Mouse (Mus musculus): ENCODE measurements around the gene Nup205. TPM values are rescaled to one million over a fixed set of nuclear protein-coding genes. Genes with fewer than 3 reads are reported as not detected.

Nup205 gene
- polyA plus RNA-seq, 1 experiment from 2014 or later = 48.8 TPM

- Histone ChIP-seq H3K27ac (ENCODE audit: low read depth) (no peak overlapping the region), H3K4me1 (replicated peaks; ENCODE audit: control insufficient read depth, insufficient read depth, low read length) (0 out of 2 replicates have a peak, but pooled peaks cover 4% of the 10 kb centered on the region), H3K27me3 (replicated peaks; ENCODE audit: control insufficient read depth, insufficient read depth, low read length) (no peaks in the 10 kb centered on the region), H3K36me3 (ENCODE audit: control insufficient read depth, insufficient read depth, low read length) (no peaks in the 10 kb centered on the region), H3K9ac (ENCODE audit: low read length) (no peak overlapping the region), H3K9me3 (ENCODE audit: control insufficient read depth, low read length) (no peaks in the 10 kb centered on the region), H3K4me2 (ENCODE audit: low read length) (no peak overlapping the region), H3K4me3 (ENCODE audit: low read depth, low read length) (no peak overlapping the region)
- DNase-seq (ENCODE audit: low spot score) (no peak), ATAC-seq (replicated peaks; ENCODE audit: low FRiP score, low TSS enrichment, low read depth) (no peak)
- WGBS = 94% methylated on average over 13 of the region's 13 CpGs
Observed at GRCm38 (mm10) chr6:35268711-35269110, 91.5 kb downstream of the Nup205 start.

- no peak for ATAC-seq (replicated peaks; ENCODE audit: low FRiP score, low TSS enrichment, low read depth)
- no peaks in the 10 kb centered on the region for H3K9me3 ChIP-seq (ENCODE audit: control insufficient read depth, low read length)
- H3K4me1 ChIP-seq (replicated peaks; ENCODE audit: control insufficient read depth, insufficient read depth, low read length) = 0 out of 2 replicates have a peak, but pooled peaks cover 4% of the 10 kb centered on the region
- no peak for DNase-seq (ENCODE audit: low spot score)
- H3K27me3 ChIP-seq (replicated peaks; ENCODE audit: control insufficient read depth, insufficient read depth, low read length) = no peaks in the 10 kb centered on the region
- H3K4me2 ChIP-seq (ENCODE audit: low read length) = no peak overlapping the region
- no peak overlapping the region for H3K27ac ChIP-seq (ENCODE audit: low read depth)
- WGBS = 83% methylated on average over 13 of the region's 13 CpGs
- H3K4me3 ChIP-seq (ENCODE audit: low read depth, low read length) = no peak overlapping the region
- no peak overlapping the region for H3K9ac ChIP-seq (ENCODE audit: low read length)
- no peaks in the 10 kb centered on the region for H3K36me3 ChIP-seq (ENCODE audit: control insufficient read depth, insufficient read depth, low read length)
Observed at GRCm38 (mm10) chr6:35269643-35270042, 92.4 kb downstream of the Nup205 start.

GRCm38 (mm10) chr6:35271094-35271855 lies 94.1 kb downstream of the Nup205 start:
- ATAC-seq (replicated peaks; ENCODE audit: low FRiP score, low TSS enrichment, low read depth) (no peak), DNase-seq (ENCODE audit: low spot score) (no peak)
- 88% methylated on average over 12 of the region's 12 CpGs for WGBS
- Histone ChIP-seq H3K4me3 (ENCODE audit: low read depth, low read length) (no peak overlapping the region), H3K9me3 (ENCODE audit: control insufficient read depth, low read length) (no peaks in the 10 kb centered on the region), H3K4me1 (replicated peaks; ENCODE audit: control insufficient read depth, insufficient read depth, low read length) (0 out of 2 replicates have a peak, but pooled peaks cover 4% of the 10 kb centered on the region), H3K36me3 (ENCODE audit: control insufficient read depth, insufficient read depth, low read length) (no peaks in the 10 kb centered on the region), H3K27ac (ENCODE audit: low read depth) (no peak overlapping the region), H3K9ac (ENCODE audit: low read length) (no peak overlapping the region), H3K4me2 (ENCODE audit: low read length) (no peak overlapping the region), H3K27me3 (replicated peaks; ENCODE audit: control insufficient read depth, insufficient read depth, low read length) (no peaks in the 10 kb centered on the region)

GRCm38 (mm10) chr6:35271868-35272765 lies 94.9 kb downstream of the Nup205 start:
- DNase-seq (ENCODE audit: low spot score) (no peak), ATAC-seq (replicated peaks; ENCODE audit: low FRiP score, low TSS enrichment, low read depth) (peak; percentile 56; the same call in 1 of the 2 replicates)
- Histone ChIP-seq H3K9me3 (ENCODE audit: control insufficient read depth, low read length) (no peaks in the 10 kb centered on the region), H3K9ac (ENCODE audit: low read length) (no peak overlapping the region), H3K36me3 (ENCODE audit: control insufficient read depth, insufficient read depth, low read length) (no peaks in the 10 kb centered on the region), H3K27ac (ENCODE audit: low read depth) (no peak overlapping the region), H3K4me2 (ENCODE audit: low read length) (no peak overlapping the region), H3K4me1 (replicated peaks; ENCODE audit: control insufficient read depth, insufficient read depth, low read length) (0 out of 2 replicates have a peak, but pooled peaks cover 4% of the 10 kb centered on the region), H3K4me3 (ENCODE audit: low read depth, low read length) (no peak overlapping the region), H3K27me3 (replicated peaks; ENCODE audit: control insufficient read depth, insufficient read depth, low read length) (no peaks in the 10 kb centered on the region)
- WGBS = 82% methylated on average over 20 of the region's 20 CpGs

GRCm38 (mm10) chr6:35273391-35274082 lies 96.3 kb downstream of the Nup205 start:
- no peak overlapping the region for H3K27ac ChIP-seq (ENCODE audit: low read depth)
- H3K36me3 ChIP-seq (ENCODE audit: control insufficient read depth, insufficient read depth, low read length) = no peaks in the 10 kb centered on the region
- DNase-seq (ENCODE audit: low spot score) = no peak
- H3K4me1 ChIP-seq (replicated peaks; ENCODE audit: control insufficient read depth, insufficient read depth, low read length) = 0 out of 2 replicates have a peak, but pooled peaks cover 4% of the 10 kb centered on the region
- no peaks in the 10 kb centered on the region for H3K9me3 ChIP-seq (ENCODE audit: control insufficient read depth, low read length)
- H3K27me3 ChIP-seq (replicated peaks; ENCODE audit: control insufficient read depth, insufficient read depth, low read length) = no peaks in the 10 kb centered on the region
- no peak overlapping the region for H3K4me2 ChIP-seq (ENCODE audit: low read length)
- 51% methylated on average over 11 of the region's 11 CpGs for whole genome bisulfite sequencing
- ATAC-seq (replicated peaks; ENCODE audit: low FRiP score, low TSS enrichment, low read depth) = no peak
- H3K4me3 ChIP-seq (ENCODE audit: low read depth, low read length) = no peak overlapping the region
- no peak overlapping the region for H3K9ac ChIP-seq (ENCODE audit: low read length)

- WGBS = 36% methylated on average over 9 of the region's 10 CpGs
- DNase-seq (ENCODE audit: low spot score) (peak; percentile 60), ATAC-seq (replicated peaks; ENCODE audit: low FRiP score, low TSS enrichment, low read depth) (peak; percentile 79)
- Histone ChIP-seq H3K27me3 (replicated peaks; ENCODE audit: control insufficient read depth, insufficient read depth, low read length) (no peaks in the 10 kb centered on the region), H3K4me2 (ENCODE audit: low read length) (no peak overlapping the region), H3K27ac (ENCODE audit: low read depth) (peak overlapping the region; percentile 38; the same call in 1 of the 2 replicates), H3K9ac (ENCODE audit: low read length) (no peak overlapping the region), H3K36me3 (ENCODE audit: control insufficient read depth, insufficient read depth, low read length) (no peaks in the 10 kb centered on the region), H3K9me3 (ENCODE audit: control insufficient read depth, low read length) (no peaks in the 10 kb centered on the region), H3K4me1 (replicated peaks; ENCODE audit: control insufficient read depth, insufficient read depth, low read length) (0 out of 2 replicates have a peak, but pooled peaks cover 4% of the 10 kb centered on the region), H3K4me3 (ENCODE audit: low read depth, low read length) (no peak overlapping the region)
Observed at GRCm38 (mm10) chr6:35277903-35278587, 100.8 kb downstream of the Nup205 start.

GRCm38 (mm10) chr6:35279306-35279705 lies 102.1 kb downstream of the Nup205 start:
- no peak for ATAC-seq (replicated peaks; ENCODE audit: low FRiP score, low TSS enrichment, low read depth)
- H3K27me3 ChIP-seq (replicated peaks; ENCODE audit: control insufficient read depth, insufficient read depth, low read length) = no peaks in the 10 kb centered on the region
- no peak overlapping the region for H3K9ac ChIP-seq (ENCODE audit: low read length)
- no peaks in the 10 kb centered on the region for H3K4me1 ChIP-seq (replicated peaks; ENCODE audit: control insufficient read depth, insufficient read depth, low read length)
- 82% methylated on average over 10 of the region's 10 CpGs for WGBS
- no peak for DNase-seq (ENCODE audit: low spot score)
- no peak overlapping the region for H3K4me2 ChIP-seq (ENCODE audit: low read length)
- H3K36me3 ChIP-seq (ENCODE audit: control insufficient read depth, insufficient read depth, low read length) = no peaks in the 10 kb centered on the region
- H3K9me3 ChIP-seq (ENCODE audit: control insufficient read depth, low read length) = no peaks in the 10 kb centered on the region
- H3K4me3 ChIP-seq (ENCODE audit: low read depth, low read length) = no peak overlapping the region
- no peak overlapping the region for H3K27ac ChIP-seq (ENCODE audit: low read depth)

All from intestine, embryonic 14.5 days (tissue).